Mouse (Mus musculus): ENCODE results near the gene Ccr5.

Ccr5 gene

GRCm38 (mm10) chr9:124143678-124144077, 22.3 kb downstream of the Ccr5 start:
- no peak for DNase-seq

- no peak for DNase-seq
Measured at GRCm38 (mm10) chr9:124146307-124146706, 25.0 kb downstream of the Ccr5 start.
